17 mouse cellular contexts compared by ENCODE assay signal in the genomic region with DNA sequence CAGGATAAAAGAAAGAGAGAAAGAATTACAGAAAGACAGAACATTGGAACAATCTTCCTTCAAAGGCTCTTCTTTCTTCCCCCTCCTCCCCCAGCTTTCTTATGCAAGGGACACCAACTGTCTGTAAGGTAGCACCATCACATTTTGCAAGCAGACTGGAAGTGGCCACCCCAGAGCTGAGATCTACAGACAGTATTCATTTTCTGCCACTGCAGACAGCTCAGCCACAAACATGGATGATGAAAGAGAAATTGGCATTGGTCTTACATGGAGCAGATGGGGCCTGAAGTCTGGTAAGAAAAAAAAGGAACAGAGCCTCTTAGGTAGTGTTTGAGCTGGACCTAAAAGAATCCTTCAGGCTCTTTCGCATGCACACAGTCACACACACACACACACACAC.
DNase-seq lines count a peak whose midpoint lies in the region; ATAC-seq lines count a peak whose summit lies in the region.
"Had no signal": no experiment of that assay in that cellular context is flagged by ENCODE, and none has a peak within 500 bp of the region (broad histone marks: within the 10 kb centered on the region; RNA-seq: fewer than 3 reads in every experiment).

No protein-coding gene starts in this region.

- H3K4me3 ChIP-seq in forebrain, embryonic 16.5 days (replicated peaks; ENCODE audit: low read length) = no peak overlapping the region
- H3K4me3 ChIP-seq in hindbrain, embryonic 16.5 days (ENCODE audit: low read length) = no peak overlapping the region
- H3K4me3 ChIP-seq: embryonic facial prominence, embryonic 13.5 days; lung, embryonic 15.5 days had no signal

- peak; percentile 90 for ATAC-seq in forebrain, embryonic 16.5 days
- ATAC-seq in hindbrain, embryonic 16.5 days = no peak
- ATAC-seq: inflammation-experienced regulatory T-cells, adult 6 months had no signal

- H3K27ac ChIP-seq in forebrain, embryonic 16.5 days (ENCODE audit: low read length) = peak overlapping the region; percentile 24; the same call in 1 of the 2 replicates
- no peak overlapping the region for H3K27ac ChIP-seq in hindbrain, embryonic 16.5 days (ENCODE audit: low read depth, low read length)
- H3K27ac ChIP-seq: embryonic facial prominence, embryonic 13.5 days; lung, embryonic 15.5 days had no signal

- WGBS in forebrain, embryonic 16.5 days = 50% methylated on average over 1 of the region's 1 CpGs
- 82% methylated on average over 1 of the region's 1 CpGs for WGBS in hindbrain, embryonic 16.5 days

- DNase-seq in cerebellum, postnatal 10 days = peak; percentile 48 to 53
- no peak for DNase-seq in cerebellum, postnatal 36 days
- DNase-seq in layer of hippocampus, adult 9-11 months = peak; percentile 13
- no peak for DNase-seq in layer of hippocampus, postnatal 10 days (ENCODE audit: low spot score in 2 of 2)
- peak; percentile 14 for DNase-seq in 3T3-L1 (ENCODE audit: low read depth, low spot score)
- no peak for DNase-seq in spleen, postnatal 10 days (ENCODE audit: low spot score in 2 of 2)
- DNase-seq: cerebellum, adult 9-10 months; heart, adult 18-20 months; heart, postnatal 10 days; layer of hippocampus, postnatal 36 days; liver; thymus, postnatal 14 days had no signal

- no peak overlapping the region for H3K4me2 ChIP-seq in forebrain, embryonic 16.5 days (ENCODE audit: low read length)
- H3K4me2 ChIP-seq in hindbrain, embryonic 16.5 days (ENCODE audit: low read length) = no peak overlapping the region
- H3K4me2 ChIP-seq: embryonic facial prominence, embryonic 13.5 days; lung, embryonic 15.5 days had no signal

- no peak overlapping the region for H3K9ac ChIP-seq in forebrain, embryonic 16.5 days (replicated peaks; ENCODE audit: low read depth, low read length)
- H3K9ac ChIP-seq in hindbrain, embryonic 16.5 days (ENCODE audit: low read depth, low read length) = no peak overlapping the region
- H3K9ac ChIP-seq: embryonic facial prominence, embryonic 13.5 days; lung, embryonic 15.5 days had no signal

- no peaks in the 10 kb centered on the region for H3K9me3 ChIP-seq in forebrain, embryonic 16.5 days (ENCODE audit: control insufficient read depth, low read length)
- H3K9me3 ChIP-seq in hindbrain, embryonic 16.5 days (ENCODE audit: control insufficient read depth, low read length) = no peaks in the 10 kb centered on the region
- H3K9me3 ChIP-seq: embryonic facial prominence, embryonic 13.5 days; lung, embryonic 15.5 days had no signal

- peaks cover 6% of the 10 kb centered on the region; the same call in 1 of the 2 replicates for H3K4me1 ChIP-seq in forebrain, embryonic 16.5 days (replicated peaks; ENCODE audit: control insufficient read depth, insufficient read depth, low read length)
- H3K4me1 ChIP-seq in hindbrain, embryonic 16.5 days (ENCODE audit: control insufficient read depth, insufficient read depth, low read depth, low read length) = no peaks in the 10 kb centered on the region
- H3K4me1 ChIP-seq: embryonic facial prominence, embryonic 13.5 days; lung, embryonic 15.5 days had no signal

- no peaks in the 10 kb centered on the region for H3K36me3 ChIP-seq in forebrain, embryonic 16.5 days (ENCODE audit: control insufficient read depth, insufficient read depth)
- no peaks in the 10 kb centered on the region for H3K36me3 ChIP-seq in hindbrain, embryonic 16.5 days (ENCODE audit: control insufficient read depth, insufficient read depth, low read length)
- H3K36me3 ChIP-seq: embryonic facial prominence, embryonic 13.5 days; lung, embryonic 15.5 days had no signal

- no peaks in the 10 kb centered on the region for H3K27me3 ChIP-seq in forebrain, embryonic 16.5 days (replicated peaks; ENCODE audit: control insufficient read depth, insufficient read depth, low read length)
- no peaks in the 10 kb centered on the region for H3K27me3 ChIP-seq in hindbrain, embryonic 16.5 days (replicated peaks; ENCODE audit: control insufficient read depth, insufficient read depth, low read length)
- H3K27me3 ChIP-seq: embryonic facial prominence, embryonic 13.5 days; lung, embryonic 15.5 days had no signal

Comparison
In these comparisons a context has a peak if more than half of its experiments do, and no peak if none do; other contexts are left out.
1. DNase-seq: peak in cerebellum, postnatal 10 days (2 of 2), layer of hippocampus, adult 9-11 months (single experiment) and 3T3-L1 (single experiment); none in cerebellum, postnatal 36 days (0 of 2), layer of hippocampus, postnatal 10 days (0 of 2) and spleen, postnatal 10 days (0 of 2).